Mouse (Mus musculus) heart, embryonic 16.5 days (tissue): ENCODE measurements at regions not wholly inside any gene's neighbourhood (a gene's known extent, or its start where the extent isn't known, plus 50 kb on each side); places are given as distances from the start of the nearest gene placed in this dataset.

Experiments
- ATAC-seq: fragments of 200-750 bp; cut with Nextera tagmentation; replicated peaks from 2 replicates; pipeline ENCODE4 v1.8.0; 2017; ENCODE audit warnings: moderate number of reproducible peaks; ENCODE audit not compliant: insufficient read depth, low FRiP score; ENCODE audit errors: extremely low read depth
- H3K27ac ChIP-seq: fragments of 300-500 bp; sonication (generic); 2 replicates; pipeline ENCODE4 v1.5.1; 2014; ENCODE audit warnings: mild to moderate bottlenecking, low read length, control low read depth, moderate library complexity
- H3K27me3 ChIP-seq: fragments of 300-500 bp; sonication (generic); 2 replicates; pipeline ENCODE4 v1.6.1; 2014; ENCODE audit warnings: low read length, mixed read lengths; ENCODE audit not compliant: control insufficient read depth, insufficient read depth
- H3K36me3 ChIP-seq: fragments of 300-500 bp; sonication (generic); 2 replicates; pipeline ENCODE4 v1.6.1; 2014; ENCODE audit not compliant: control insufficient read depth, insufficient read depth
- H3K4me1 ChIP-seq: fragments of 300-500 bp; sonication (generic); 2 replicates; pipeline ENCODE4 v1.6.1; 2014; ENCODE audit warnings: low read length, mixed read lengths; ENCODE audit not compliant: control insufficient read depth, insufficient read depth
- H3K4me2 ChIP-seq: fragments of 300-500 bp; sonication (generic); 2 replicates; pipeline ENCODE4 v1.6.1; 2014; ENCODE audit warnings: low read depth, mild to moderate bottlenecking, control low read depth, low read length
- H3K4me3 ChIP-seq: fragments of 300-500 bp; sonication (generic); 2 replicates; pipeline ENCODE4 v1.5.1; 2014; ENCODE audit warnings: mild to moderate bottlenecking, control low read depth, low read length
- H3K9ac ChIP-seq: fragments of 300-500 bp; sonication (generic); 2 replicates; pipeline ENCODE4 v1.6.1; 2014; ENCODE audit warnings: low read length, control low read depth
- H3K9me3 ChIP-seq: fragments of 300-500 bp; sonication (generic); replicated peaks from 2 replicates; pipeline ENCODE4 v1.6.1; 2016; ENCODE audit warnings: low read length; ENCODE audit not compliant: control insufficient read depth
- WGBS: fragments of 180-500 bp; shearing (Covaris S2); extraction: QIAGEN DNeasy Blood & Tissue Kit; methylation state at CpG from one replicate; pipeline ENCODE4 v1.1.7; 2014; 5-methylcytosine and 5-hydroxymethylcytosine counted together

GRCm38 (mm10) chr4:71968701-71969100 lies 210.9 kb upstream of the Gm11232 start:
- WGBS: 42% methylated on average over 1 of the region's 1 CpGs
- no peaks in the 10 kb centered on the region for H3K9me3 ChIP-seq
- no peak overlapping the region for H3K4me2 ChIP-seq
- no peaks in the 10 kb centered on the region for H3K4me1 ChIP-seq
- H3K36me3 ChIP-seq: no peaks in the 10 kb centered on the region
- no peak overlapping the region for H3K9ac ChIP-seq
- no peak for ATAC-seq
- H3K27me3 ChIP-seq: no peaks in the 10 kb centered on the region
- no peak overlapping the region for H3K4me3 ChIP-seq
- no peak overlapping the region for H3K27ac ChIP-seq

- Histone ChIP-seq H3K27ac (no peak overlapping the region), H3K9ac (no peak overlapping the region), H3K4me2 (no peak overlapping the region), H3K27me3 (no peaks in the 10 kb centered on the region), H3K9me3 (no peaks in the 10 kb centered on the region), H3K4me1 (no peaks in the 10 kb centered on the region), H3K4me3 (no peak overlapping the region), H3K36me3 (no peaks in the 10 kb centered on the region)
- no peak for ATAC-seq
- 56% methylated on average over 2 of the region's 2 CpGs for WGBS
These were observed 195.7 kb upstream of the Gm11232 start for GRCm38 (mm10) chr4:71953441-71953840.

GRCm38 (mm10) chr4:71933240-71933986 lies 175.6 kb upstream of the Gm11232 start:
- ATAC-seq: no peak
- no peaks in the 10 kb centered on the region for H3K9me3 ChIP-seq
- no peaks in the 10 kb centered on the region for H3K36me3 ChIP-seq
- H3K27me3 ChIP-seq: no peaks in the 10 kb centered on the region
- H3K27ac ChIP-seq: no peak overlapping the region
- H3K9ac ChIP-seq: no peak overlapping the region
- H3K4me1 ChIP-seq: no peaks in the 10 kb centered on the region
- WGBS: 57% methylated on average over 2 of the region's 2 CpGs
- no peak overlapping the region for H3K4me3 ChIP-seq
- no peak overlapping the region for H3K4me2 ChIP-seq

- no peak for ATAC-seq
These were observed 175.1 kb upstream of the Gm11232 start for GRCm38 (mm10) chr4:71932818-71933217.

GRCm38 (mm10) chr4:71911551-71911950 lies 153.8 kb upstream of the Gm11232 start:
- H3K9me3 ChIP-seq: no peaks in the 10 kb centered on the region; the same call in 1 of the 2 replicates
- H3K4me2 ChIP-seq: no peak overlapping the region
- H3K9ac ChIP-seq: no peak overlapping the region
- H3K27me3 ChIP-seq: no peaks in the 10 kb centered on the region
- no peak overlapping the region for H3K4me3 ChIP-seq
- 57% methylated on average over 1 of the region's 1 CpGs for WGBS
- ATAC-seq: no peak
- H3K36me3 ChIP-seq: no peaks in the 10 kb centered on the region
- no peaks in the 10 kb centered on the region for H3K4me1 ChIP-seq
- no peak overlapping the region for H3K27ac ChIP-seq

More at GRCm38 (mm10) chr4:71932818-71933217, 175.1 kb upstream of the Gm11232 start:
- Histone ChIP-seq H3K4me1 (no peaks in the 10 kb centered on the region), H3K27me3 (no peaks in the 10 kb centered on the region), H3K4me2 (no peak overlapping the region), H3K9me3 (no peaks in the 10 kb centered on the region), H3K27ac (no peak overlapping the region), H3K4me3 (no peak overlapping the region), H3K36me3 (no peaks in the 10 kb centered on the region), H3K9ac (no peak overlapping the region)
- 63% methylated on average over 1 of the region's 1 CpGs for WGBS

- WGBS: 76% methylated on average over 4 of the region's 4 CpGs
- H3K9ac ChIP-seq: no peak overlapping the region
- H3K27me3 ChIP-seq: no peaks in the 10 kb centered on the region
- no peak overlapping the region for H3K4me3 ChIP-seq
- no peak overlapping the region for H3K27ac ChIP-seq
- H3K36me3 ChIP-seq: no peaks in the 10 kb centered on the region
- no peak overlapping the region for H3K4me2 ChIP-seq
- no peaks in the 10 kb centered on the region for H3K4me1 ChIP-seq
- no peak for ATAC-seq
- no peaks in the 10 kb centered on the region for H3K9me3 ChIP-seq
These were observed 117.9 kb upstream of the Gm11232 start for GRCm38 (mm10) chr4:71875651-71876050.

- Histone ChIP-seq H3K36me3 (no peaks in the 10 kb centered on the region), H3K27ac (no peak overlapping the region), H3K4me3 (no peak overlapping the region), H3K4me2 (no peak overlapping the region), H3K9me3 (no peaks in the 10 kb centered on the region), H3K27me3 (no peaks in the 10 kb centered on the region), H3K4me1 (no peaks in the 10 kb centered on the region), H3K9ac (no peak overlapping the region)
- no peak for ATAC-seq
- WGBS: 32% methylated on average over 1 of the region's 1 CpGs
These were observed 109.2 kb upstream of the Gm11232 start for GRCm38 (mm10) chr4:71866948-71867347.

- Histone ChIP-seq H3K9me3 (no peaks in the 10 kb centered on the region), H3K4me1 (no peaks in the 10 kb centered on the region), H3K4me3 (no peak overlapping the region), H3K27ac (no peak overlapping the region), H3K4me2 (no peak overlapping the region), H3K36me3 (no peaks in the 10 kb centered on the region), H3K27me3 (no peaks in the 10 kb centered on the region), H3K9ac (no peak overlapping the region)
- WGBS: 67% methylated on average over 3 of the region's 3 CpGs
- ATAC-seq: no peak
These were observed 84.1 kb upstream of the Gm11232 start for GRCm38 (mm10) chr4:71841833-71842232.

- Histone ChIP-seq H3K27me3 (no peaks in the 10 kb centered on the region), H3K4me3 (no peak overlapping the region), H3K4me2 (no peak overlapping the region), H3K27ac (no peak overlapping the region), H3K9ac (no peak overlapping the region), H3K9me3 (no peaks in the 10 kb centered on the region), H3K4me1 (no peaks in the 10 kb centered on the region), H3K36me3 (no peaks in the 10 kb centered on the region)
- ATAC-seq: no peak
- WGBS: 69% methylated on average over 1 of the region's 1 CpGs
These were observed 83.0 kb upstream of the Gm11232 start for GRCm38 (mm10) chr4:71840774-71841146.
